Mouse (Mus musculus) midbrain, postnatal 0 days (tissue): ENCODE data around the gene Ivd. TPM values are rescaled to one million over a fixed set of nuclear protein-coding genes. Genes with fewer than 3 reads are reported as not detected.
A peak's percentile ranks its signal among the peaks of the same experiment; 100 is the strongest.

ENCODE experiments used
- ATAC-seq: fragments of 200-750 bp; cut with Nextera tagmentation; 2 replicates; pipeline ENCODE4 v1.8.0; 2017; ENCODE audit warnings: moderate number of reproducible peaks, mild to moderate bottlenecking, moderate TSS enrichment, moderate library complexity; ENCODE audit not compliant: low FRiP score
- DNase-seq: peaks from one replicate; pipeline ENCODE4 v3.0.0-alpha.2; 2015; ENCODE audit warnings: low spot score
- H3K27ac ChIP-seq: fragments of 300-500 bp; sonication (generic); 2 replicates; pipeline ENCODE4 v1.5.1; 2014; ENCODE audit warnings: low read depth, mild to moderate bottlenecking, low read length, mixed read lengths
- H3K27me3 ChIP-seq: fragments of 300-500 bp; sonication (generic); 2 replicates; pipeline ENCODE4 v1.6.1; 2014; ENCODE audit warnings: low read length, control low read depth, mixed read lengths; ENCODE audit not compliant: insufficient read depth
- H3K36me3 ChIP-seq: fragments of 300-500 bp; sonication (generic); 2 replicates; pipeline ENCODE4 v1.6.1; 2014; ENCODE audit warnings: low read length, control low read depth, mixed read lengths; ENCODE audit not compliant: insufficient read depth
- H3K4me1 ChIP-seq: fragments of 300-500 bp; sonication (generic); 2 replicates; pipeline ENCODE4 v1.6.1; 2014; ENCODE audit warnings: mild to moderate bottlenecking, control low read depth, antibody characterized with exemption, low read length, mixed read lengths; ENCODE audit not compliant: insufficient read depth
- H3K4me2 ChIP-seq: fragments of 300-500 bp; sonication (generic); 2 replicates; pipeline ENCODE4 v1.6.1; 2014; ENCODE audit warnings: low read depth, mild to moderate bottlenecking, low read length, mixed read lengths; ENCODE audit not compliant: poor library complexity, severe bottlenecking
- H3K4me3 ChIP-seq: fragments of 300-500 bp; sonication (generic); 2 replicates; pipeline ENCODE4 v1.5.1; 2014; ENCODE audit warnings: low read depth, mild to moderate bottlenecking, low read length, moderate library complexity
- H3K9ac ChIP-seq: fragments of 300-500 bp; sonication (generic); replicated peaks from 2 replicates; pipeline ENCODE4 v1.6.1; 2014; ENCODE audit warnings: mild to moderate bottlenecking, low read length, moderate library complexity, mixed read lengths; ENCODE audit not compliant: poor library complexity, severe bottlenecking
- H3K9me3 ChIP-seq: fragments of 300-500 bp; sonication (generic); 2 replicates; pipeline ENCODE4 v1.6.1; 2016; ENCODE audit warnings: low read length, control low read depth
- CTCF ChIP-seq: IDR thresholded peaks from 2 replicates; pipeline ENCODE4 v1.5.1; 2016; ENCODE audit warnings: antibody characterized with exemption, mild to moderate bottlenecking
- WGBS: fragments of 180-500 bp; shearing (Covaris S2); extraction: QIAGEN DNeasy Blood & Tissue Kit; methylation state at CpG from one replicate; pipeline ENCODE4 v1.1.7; 2014; 5-methylcytosine and 5-hydroxymethylcytosine counted together
- polyA plus RNA-seq: library from polyadenylated mRNA; unstranded; fragments of >200 nt; fragmentation: Nextera tagmentation; extraction: Ambion mirVana; gene quantifications from 2 replicates; pipeline ENCODE4 v1.2.1, GENCODE M21; 2015
- total RNA-seq: library from RNA; depleted of rRNA; stranded (reverse); fragments of >200 nt; gene quantifications from 2 replicates; pipeline ENCODE4 v1.2.3, GENCODE M21; 2014; rRNA removed

Gene Ivd
- total and polyA plus RNA-seq, 2 experiments from 2014 or later = 50.7 to 57.5 TPM

GRCm38 (mm10) chr2:118926998-118927739 lies 65.4 kb downstream of the Ivd start:
- Histone ChIP-seq H3K4me2 (peak overlapping the region; percentile 87), H3K36me3 (peaks cover 13% of the 10 kb centered on the region), H3K4me1 (no peaks in the 10 kb centered on the region; the same call in 1 of the 2 replicates), H3K27ac (no peak overlapping the region), H3K27me3 (no peaks in the 10 kb centered on the region), H3K9me3 (no peaks in the 10 kb centered on the region), H3K4me3 (peak overlapping the region; percentile 48), H3K9ac (peak overlapping the region; percentile 55)
- ATAC-seq (no peak), DNase-seq (no peak)
- 47% methylated on average over 31 of the region's 31 CpGs for WGBS
- no peak for TF ChIP-seq CTCF

Other genes with a start within 250 kb of the Ivd start
- gene Pak6, start 198.7 kb upstream of the Ivd start, total RNA-seq = 107 and 120 TPM in 2 replicates
- gene Pak6, start 198.7 kb upstream of the Ivd start, polyA plus RNA-seq = 65.5 and 66.1 TPM in 2 replicates
- 0.22 TPM in 1 of 2 replicates, not detected in the other for gene Ankrd63, start 158.0 kb upstream of the Ivd start, total RNA-seq
- gene Ankrd63, start 158.0 kb upstream of the Ivd start, polyA plus RNA-seq = 0.04 TPM in 1 of 2 replicates, not detected in the other
- gene Plcb2, start 133.5 kb upstream of the Ivd start, total RNA-seq = 0.52 and 2.4 TPM in 2 replicates
- 0.53 and 0.63 TPM in 2 replicates for gene Plcb2, start 133.5 kb upstream of the Ivd start, polyA plus RNA-seq
- 13.5 and 17.4 TPM in 2 replicates for gene Inafm2, start 116.2 kb upstream of the Ivd start, total RNA-seq
- 12.6 and 13.3 TPM in 2 replicates for gene Inafm2, start 116.2 kb upstream of the Ivd start, polyA plus RNA-seq
- 1.5 and 3.4 TPM in 2 replicates for gene Ccdc9b, start 99.3 kb upstream of the Ivd start, total RNA-seq
- 0.74 and 0.79 TPM in 2 replicates for gene Ccdc9b, start 99.3 kb upstream of the Ivd start, polyA plus RNA-seq
- gene Phgr1, start 89.2 kb upstream of the Ivd start, total RNA-seq = not detected in 2 replicates
- gene Phgr1, start 89.2 kb upstream of the Ivd start, polyA plus RNA-seq = not detected in 2 replicates
- 180 and 201 TPM in 2 replicates for gene Disp2, start 82.2 kb upstream of the Ivd start, total RNA-seq
- 68.7 and 72.6 TPM in 2 replicates for gene Disp2, start 82.2 kb upstream of the Ivd start, polyA plus RNA-seq
- 3.1 and 4.5 TPM in 2 replicates for gene Knstrn, start 48.0 kb upstream of the Ivd start, total RNA-seq
- 5.6 and 6.6 TPM in 2 replicates for gene Knstrn, start 48.0 kb upstream of the Ivd start, polyA plus RNA-seq
- 22.0 and 28.6 TPM in 2 replicates for gene Bahd1, start 38.4 kb downstream of the Ivd start, total RNA-seq
- 6.1 and 6.6 TPM in 2 replicates for gene Bahd1, start 38.4 kb downstream of the Ivd start, polyA plus RNA-seq
- 4.9 TPM in 2 replicates for gene Chst14, start 64.5 kb downstream of the Ivd start, total RNA-seq
- 3.0 and 3.1 TPM in 2 replicates for gene Chst14, start 64.5 kb downstream of the Ivd start, polyA plus RNA-seq
- 26.5 and 44.7 TPM in 2 replicates for gene Ccdc32, start 167.4 kb downstream of the Ivd start, total RNA-seq
- gene Ccdc32, start 167.4 kb downstream of the Ivd start, polyA plus RNA-seq = 49.4 and 51.8 TPM in 2 replicates
- 10.1 and 10.2 TPM in 2 replicates for gene Rpusd2, start 172.8 kb downstream of the Ivd start, total RNA-seq
- 2.9 and 3.2 TPM in 2 replicates for gene Rpusd2, start 172.8 kb downstream of the Ivd start, polyA plus RNA-seq
- 1.5 and 2.3 TPM in 2 replicates for gene Knl1, start 185.2 kb downstream of the Ivd start, total RNA-seq
- 1.9 and 3.7 TPM in 2 replicates for gene Knl1, start 185.2 kb downstream of the Ivd start, polyA plus RNA-seq